17 mouse cellular contexts compared by ENCODE assay signal in the genomic region with DNA sequence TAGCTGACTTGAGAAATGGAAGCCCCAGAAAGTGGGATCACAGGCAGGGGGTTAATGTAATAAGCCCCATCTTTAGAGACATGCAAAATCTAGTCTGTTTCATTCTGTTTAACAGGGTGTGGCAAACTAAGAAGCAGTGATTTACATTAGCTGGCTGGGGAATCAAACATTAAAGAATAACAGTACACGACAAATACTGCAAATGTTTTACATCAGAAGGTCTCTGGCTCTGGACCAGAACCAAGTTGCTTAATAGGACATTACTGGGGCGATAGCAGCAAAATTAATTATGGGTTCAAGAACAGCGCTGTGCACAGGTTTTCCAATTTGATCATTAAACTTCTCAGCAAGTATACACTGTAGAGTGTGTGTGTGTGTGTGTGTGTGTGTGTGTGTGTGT.
"Had no signal": no experiment of that assay in that cellular context is flagged by ENCODE, and none has a peak within 500 bp of the region (broad histone marks: within the 10 kb centered on the region; RNA-seq: fewer than 3 reads in every experiment).

No protein-coding gene starts in this region.

- H3K4me2 ChIP-seq: liver, embryonic 13.5 days; liver, embryonic 15.5 days; lung, embryonic 15.5 days; midbrain, embryonic 11.5 days; midbrain, embryonic 13.5 days; midbrain, embryonic 15.5 days; neural tube, embryonic 12.5 days; stomach, embryonic 15.5 days had no signal

- H3K36me3 ChIP-seq: liver, embryonic 13.5 days; liver, embryonic 15.5 days; lung, embryonic 15.5 days; midbrain, embryonic 13.5 days; midbrain, embryonic 15.5 days; neural tube, embryonic 12.5 days; stomach, embryonic 15.5 days had no signal

- H3K9me3 ChIP-seq: liver, embryonic 13.5 days; liver, embryonic 15.5 days; lung, embryonic 15.5 days; midbrain, embryonic 13.5 days; midbrain, embryonic 15.5 days; stomach, embryonic 15.5 days had no signal

- H3K27me3 ChIP-seq: liver, embryonic 13.5 days; liver, embryonic 15.5 days; lung, embryonic 15.5 days; megakaryocyte, embryonic 14.5 days; midbrain, embryonic 13.5 days; midbrain, embryonic 15.5 days; neural tube, embryonic 12.5 days; stomach, embryonic 15.5 days had no signal

- H3K4me1 ChIP-seq: liver, embryonic 13.5 days; liver, embryonic 15.5 days; megakaryocyte, embryonic 14.5 days; midbrain, embryonic 13.5 days; midbrain, embryonic 15.5 days; neural tube, embryonic 12.5 days; stomach, embryonic 15.5 days had no signal

- ATAC-seq: liver, postnatal 0 days; midbrain, embryonic 13.5 days; midbrain, embryonic 15.5 days had no signal

- H3K27ac ChIP-seq: liver, embryonic 13.5 days; liver, embryonic 15.5 days; lung, embryonic 15.5 days; macrophage; midbrain, embryonic 13.5 days; midbrain, embryonic 15.5 days; neural tube, embryonic 12.5 days; stomach, embryonic 15.5 days; stomach, postnatal 0 days had no signal

- H3K4me3 ChIP-seq: liver, embryonic 13.5 days; liver, embryonic 15.5 days; lung, embryonic 15.5 days; megakaryocyte, embryonic 14.5 days; midbrain, embryonic 13.5 days; midbrain, embryonic 15.5 days; neural tube, embryonic 12.5 days; stomach, embryonic 15.5 days had no signal

- H3K9ac ChIP-seq: liver, embryonic 13.5 days; liver, embryonic 15.5 days; liver, postnatal 0 days; lung, embryonic 15.5 days; midbrain, embryonic 13.5 days; midbrain, embryonic 15.5 days; neural tube, embryonic 12.5 days; stomach, embryonic 15.5 days had no signal

- DNase-seq: liver, embryonic 13.5 days; liver, postnatal 0 days; lung, postnatal 36 days; right cerebral cortex, postnatal 14 days; thymus, adult 2 months; thymus, postnatal 25 days; thymus, postnatal 4 days had no signal
